Mouse (Mus musculus) embryonic fibroblast, embryonic 13.5 days (primary cell): ENCODE data around the gene Kctd3.

Source experiments
- CTCF ChIP-seq: IDR thresholded peaks from 2 replicates; pipeline ENCODE4 v1.5.1; 2011; ENCODE audit warnings: mild to moderate bottlenecking, control low read depth, low read length, moderate library complexity, borderline replicate concordance; ENCODE audit not compliant: insufficient read depth
- POLR2A ChIP-seq: IDR thresholded peaks from 2 replicates; pipeline ENCODE4 v1.6.1; 2011; ENCODE audit warnings: low read depth, mild to moderate bottlenecking, control low read depth, low read length, moderate library complexity

GRCm38 (mm10) chr1:189046831-189047230 lies 39.2 kb upstream of the Kctd3 start:
- no peak for TF ChIP-seq POLR2A
- no peak for TF ChIP-seq CTCF
